Mouse (Mus musculus) liver, embryonic 14.5 days (tissue): ENCODE results near the gene Adamts13. TPM values are rescaled to one million over a fixed set of nuclear protein-coding genes. Genes with fewer than 3 reads are reported as not detected.
A peak's percentile ranks its signal among the peaks of the same experiment; 100 is the strongest.

Experiments used
- ATAC-seq: fragments of 200-750 bp; cut with Nextera tagmentation; 2 replicates; pipeline ENCODE4 v1.8.0; 2017; ENCODE audit warnings: moderate number of reproducible peaks, mild to moderate bottlenecking, moderate library complexity; ENCODE audit not compliant: insufficient read depth
- DNase-seq, 3 experiments: peaks; one replicate each; pipeline ENCODE4 v3.0.0-alpha.2; 2012 to 2013; ENCODE audit warnings: low read depth in 3 of 3, low spot score in 3 of 3
- H3K27ac ChIP-seq: fragments of 300-500 bp; sonication (generic); 2 replicates; pipeline ENCODE4 v1.5.1; 2014; ENCODE audit warnings: moderate library complexity, mild to moderate bottlenecking, control low read depth, inconsistent platforms
- H3K27me3 ChIP-seq: fragments of 300-500 bp; sonication (generic); 2 replicates; pipeline ENCODE4 v1.6.1; 2014; ENCODE audit warnings: mild to moderate bottlenecking, low read length, moderate library complexity; ENCODE audit not compliant: control insufficient read depth, insufficient read depth
- H3K36me3 ChIP-seq: fragments of 300-500 bp; sonication (generic); replicated peaks from 2 replicates; pipeline ENCODE4 v1.6.1; 2014; ENCODE audit warnings: low read depth; ENCODE audit not compliant: control insufficient read depth, insufficient read depth
- H3K4me1 ChIP-seq, 2 experiments: fragments of 200-500 bp in 1 of 2; fragments of 300-500 bp in 1 of 2; sonication (generic) in 1 of 2; replicated peaks; 2 replicates each; pipeline ENCODE4 v1.6.1; 2012 to 2014; ENCODE audit warnings: antibody characterized with exemption in 1 of 2, inconsistent platforms in 1 of 2, low read length in 1 of 2; ENCODE audit not compliant: control insufficient read depth in 2 of 2, insufficient read depth in 2 of 2
- H3K4me2 ChIP-seq: fragments of 300-500 bp; sonication (generic); 2 replicates; pipeline ENCODE4 v1.6.1; 2014; ENCODE audit warnings: low read depth, mild to moderate bottlenecking, control low read depth, moderate library complexity
- H3K4me3 ChIP-seq, 2 experiments: fragments of 200-500 bp in 1 of 2; fragments of 300-500 bp in 1 of 2; sonication (generic) in 1 of 2; 2 replicates each; pipeline ENCODE4 v1.5.1; 2012 to 2014; ENCODE audit warnings: low read depth in 2 of 2, low read length in 2 of 2, mild to moderate bottlenecking in 2 of 2, control low read depth in 1 of 2, inconsistent platforms in 1 of 2, moderate library complexity in 1 of 2; ENCODE audit not compliant: insufficient read depth in 1 of 2
- H3K9ac ChIP-seq: fragments of 300-500 bp; sonication (generic); replicated peaks from 2 replicates; pipeline ENCODE4 v1.6.1; 2014; ENCODE audit warnings: mild to moderate bottlenecking, control low read depth, moderate library complexity
- H3K9me3 ChIP-seq: fragments of 300-500 bp; sonication (generic); 2 replicates; pipeline ENCODE4 v1.6.1; 2016; ENCODE audit warnings: low read length, mixed read lengths; ENCODE audit not compliant: control insufficient read depth
- CTCF ChIP-seq: IDR thresholded peaks from 2 replicates; pipeline ENCODE4 v1.5.1; 2016; ENCODE audit warnings: antibody characterized with exemption, low read depth, control low read depth
- EP300 ChIP-seq: IDR thresholded peaks from 2 replicates; pipeline ENCODE4 v1.6.1; 2016; ENCODE audit warnings: antibody characterized with exemption, low read depth
- WGBS: fragments of 180-500 bp; shearing (Covaris S2); extraction: QIAGEN DNeasy Blood & Tissue Kit; methylation state at CpG from one replicate; pipeline ENCODE4 v1.1.7; 2014; ENCODE audit not compliant: insufficient replicate concordance; 5-methylcytosine and 5-hydroxymethylcytosine counted together
- polyA plus RNA-seq, 2 experiments: library from polyadenylated mRNA; depleted of rRNA in 1 of 2; stranded (reverse) in 1 of 2; unstranded in 1 of 2; fragments of >200 nt; fragmentation: Nextera tagmentation in 1 of 2; extraction: Ambion mirVana in 1 of 2; gene quantifications; 2 replicates each; pipeline versions ENCODE4 v1.2.1 to v1.2.3; 2012 to 2014

Gene Adamts13
- polyA plus RNA-seq (2012; rRNA removed) (1.3 and 1.8 TPM in 2 replicates), polyA plus RNA-seq (2014; fragmentation: Nextera tagmentation; extraction: Ambion mirVana) (0.89 and 0.91 TPM in 2 replicates)

GRCm38 (mm10) chr2:26973116-26973515 lies at the start of gene Adamts13:
Gene Adamts13, plus strand, starts transcription at chr2:26973416.
- no peaks in the 10 kb centered on the region for H3K36me3 ChIP-seq
- no peak within 1 kb of the TSS for H3K9ac ChIP-seq
- H3K9me3 ChIP-seq: no peaks in the 10 kb centered on the region
- H3K27ac ChIP-seq: no peak within 1 kb of the TSS
- WGBS: 32% methylated on average over 3 of the region's 3 CpGs
- H3K4me3 ChIP-seq: no peak within 1 kb of the TSS
- H3K4me1 ChIP-seq: peaks cover 0 to 7% of the 10 kb centered on the region in 2 experiments; a peak in 2 of 4 replicates
- no peaks in the 10 kb centered on the region for H3K27me3 ChIP-seq
- no peak within 1 kb of the TSS for H3K4me2 ChIP-seq
- TF ChIP-seq EP300: no peak
- no peak for TF ChIP-seq CTCF
- DNase-seq (no peak), ATAC-seq (no peak)

GRCm38 (mm10) chr2:26927745-26928476 lies 45.3 kb upstream of the Adamts13 start:
- Histone ChIP-seq H3K4me3 (no peak overlapping the region), H3K36me3 (peaks cover 48% of the 10 kb centered on the region), H3K4me1 (peaks cover 9 to 15% of the 10 kb centered on the region in 2 experiments), H3K4me2 (no peak overlapping the region), H3K9ac (no peak overlapping the region), H3K27ac (no peak overlapping the region), H3K9me3 (no peaks in the 10 kb centered on the region), H3K27me3 (no peaks in the 10 kb centered on the region)
- DNase-seq: no peak
- ATAC-seq: no peak
- no peak for TF ChIP-seq EP300
- TF ChIP-seq CTCF: no peak
- 80% methylated on average over 6 of the region's 6 CpGs for WGBS

GRCm38 (mm10) chr2:26930390-26930789 lies 42.8 kb upstream of the Adamts13 start:
- Histone ChIP-seq H3K9me3 (no peaks in the 10 kb centered on the region), H3K4me2 (peak overlapping the region; percentile 8; the same call in 1 of the 2 replicates), H3K27me3 (no peaks in the 10 kb centered on the region), H3K4me3 (no peak overlapping the region), H3K9ac (no peak overlapping the region), H3K27ac (0 out of 2 replicates have a peak overlapping the region, but pooled peaks have one; percentile 10), H3K4me1 (peaks cover 9 to 19% of the 10 kb centered on the region in 2 experiments), H3K36me3 (peaks cover 30% of the 10 kb centered on the region)
- DNase-seq (peak; percentile 66 to 71 (median 69)), ATAC-seq (no peak)
- TF ChIP-seq EP300 (no peak), CTCF (peak; percentile 89)
- 21% methylated on average over 1 of the region's 1 CpGs for WGBS

GRCm38 (mm10) chr2:26932473-26933303 lies 40.5 kb upstream of the Adamts13 start:
- Histone ChIP-seq H3K36me3 (peaks cover 14% of the 10 kb centered on the region), H3K27ac (peak overlapping the region; percentile 9; the same call in 1 of the 2 replicates), H3K4me2 (peak overlapping the region; percentile 68), H3K4me1 (peaks cover 9 to 21% of the 10 kb centered on the region in 2 experiments), H3K27me3 (no peaks in the 10 kb centered on the region), H3K9me3 (no peaks in the 10 kb centered on the region), H3K9ac (peak overlapping the region; percentile 89), H3K4me3 (peak overlapping the region; percentile 73 to 76)
- no peak for TF ChIP-seq EP300
- TF ChIP-seq CTCF: no peak
- WGBS: 1% methylated on average over 48 of the region's 49 CpGs
- DNase-seq (no peak), ATAC-seq (peak; percentile 23)
